Mouse (Mus musculus): ENCODE results near the gene Celsr1.

- TF ChIP-seq POLR2AphosphoS5 (IDR thresholded peaks at IDR 0.05; ENCODE audit: insufficient replicate concordance, low read depth, low read length), result no peak
- no peak for TF ChIP-seq CTCF (IDR thresholded peaks at IDR 0.05; ENCODE audit: low read depth, low read length)
These were observed 41.5 kb downstream of the Celsr1 start for GRCm38 (mm10) chr15:85992125-85992495.
